Mouse (Mus musculus) forebrain, embryonic 11.5 days (tissue): ENCODE results near the gene Tmem127. TPM values are rescaled to one million over a fixed set of nuclear protein-coding genes. Genes with fewer than 3 reads are reported as not detected.

Source experiments
- ATAC-seq: fragments of 200-750 bp; cut with Nextera tagmentation; replicated peaks from 2 replicates; pipeline ENCODE4 v1.8.0; 2017; ENCODE audit warnings: moderate TSS enrichment; ENCODE audit not compliant: low FRiP score
- DNase-seq: peaks from one replicate; pipeline ENCODE4 v3.0.0-alpha.2; 2017; ENCODE audit warnings: low spot score
- H3K27ac ChIP-seq: fragments of 300-500 bp; sonication (generic); 2 replicates; pipeline ENCODE4 v1.5.1; 2014; ENCODE audit warnings: low read depth, low read length
- H3K27me3 ChIP-seq: fragments of 300-500 bp; sonication (generic); 2 replicates; pipeline ENCODE4 v1.6.1; 2014; ENCODE audit warnings: mild to moderate bottlenecking, low read length, mixed read lengths; ENCODE audit not compliant: control insufficient read depth, insufficient read depth
- H3K36me3 ChIP-seq: fragments of 300-500 bp; sonication (generic); 2 replicates; pipeline ENCODE4 v1.6.1; 2014; ENCODE audit warnings: mild to moderate bottlenecking, low read length, moderate library complexity, mixed read lengths; ENCODE audit not compliant: control insufficient read depth, insufficient read depth
- H3K4me1 ChIP-seq: fragments of 300-500 bp; sonication (generic); replicated peaks from 2 replicates; pipeline ENCODE4 v1.6.1; 2014; ENCODE audit warnings: low read length, mixed read lengths; ENCODE audit not compliant: control insufficient read depth, insufficient read depth
- H3K4me2 ChIP-seq: fragments of 300-500 bp; sonication (generic); 2 replicates; pipeline ENCODE4 v1.6.1; 2014; ENCODE audit warnings: low read depth, mild to moderate bottlenecking, low read length, moderate library complexity, mixed read lengths; ENCODE audit not compliant: severe bottlenecking
- H3K4me3 ChIP-seq: fragments of 300-500 bp; sonication (generic); 2 replicates; pipeline ENCODE4 v1.5.1; 2014; ENCODE audit warnings: low read depth, low read length
- H3K9ac ChIP-seq: fragments of 300-500 bp; sonication (generic); 2 replicates; pipeline ENCODE4 v1.6.1; 2014; ENCODE audit warnings: low read length
- H3K9me3 ChIP-seq: fragments of 300-500 bp; sonication (generic); 2 replicates; pipeline ENCODE4 v1.6.1; 2016; ENCODE audit warnings: low read length, mixed read lengths; ENCODE audit not compliant: control insufficient read depth
- WGBS: fragments of 180-500 bp; shearing (Covaris S2); extraction: QIAGEN DNeasy Blood & Tissue Kit; methylation state at CpG from one replicate; pipeline ENCODE4 v1.1.7; 2014; 5-methylcytosine and 5-hydroxymethylcytosine counted together
- polyA plus RNA-seq: library from polyadenylated mRNA; unstranded; fragments of >200 nt; fragmentation: Nextera tagmentation; extraction: Ambion mirVana; gene quantifications from 2 replicates; pipeline ENCODE4 v1.2.1, GENCODE M21; 2014

Gene Tmem127
- polyA plus RNA-seq, 1 experiment from 2014 or later, result 23.0 TPM

DNA sequence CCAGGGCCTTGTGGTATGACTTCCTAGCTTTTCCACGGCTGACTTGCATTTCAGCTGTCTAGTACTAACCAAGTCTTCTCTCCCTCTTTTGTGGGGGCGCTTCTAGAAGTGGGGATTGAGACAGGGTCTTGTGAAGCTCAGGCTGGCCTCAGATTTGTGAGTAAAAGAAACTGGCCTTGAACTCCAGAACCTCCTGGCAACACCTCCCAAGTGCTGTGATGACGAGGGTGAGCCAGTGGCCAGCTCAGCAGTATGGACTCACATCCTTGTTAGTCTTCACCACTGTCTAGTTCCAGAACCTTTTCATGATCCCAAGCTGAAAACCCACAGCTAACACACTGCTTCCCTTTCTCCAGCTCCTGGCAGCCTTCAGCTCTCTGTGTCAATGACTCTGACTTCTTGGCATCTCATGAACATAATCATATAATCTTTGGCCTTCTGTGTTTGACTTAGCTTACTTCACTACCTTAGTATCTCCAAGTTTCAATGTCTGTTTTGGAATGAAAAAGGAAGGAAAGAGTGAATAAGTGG, 7.0 kb downstream of the Tmem127 start:
- no peak overlapping the region for H3K4me2 ChIP-seq
- H3K4me1 ChIP-seq, result no peaks in the 10 kb centered on the region
- H3K27me3 ChIP-seq, result no peaks in the 10 kb centered on the region
- H3K9me3 ChIP-seq, result no peaks in the 10 kb centered on the region
- no peak overlapping the region for H3K27ac ChIP-seq
- H3K4me3 ChIP-seq, result no peak overlapping the region
- peaks cover 4% of the 10 kb centered on the region; the same call in 1 of the 2 replicates for H3K36me3 ChIP-seq
- WGBS, result 87% methylated on average over 3 of the region's 3 CpGs
- ATAC-seq (no peak), DNase-seq (no peak)
- H3K9ac ChIP-seq, result no peak overlapping the region

DNA sequence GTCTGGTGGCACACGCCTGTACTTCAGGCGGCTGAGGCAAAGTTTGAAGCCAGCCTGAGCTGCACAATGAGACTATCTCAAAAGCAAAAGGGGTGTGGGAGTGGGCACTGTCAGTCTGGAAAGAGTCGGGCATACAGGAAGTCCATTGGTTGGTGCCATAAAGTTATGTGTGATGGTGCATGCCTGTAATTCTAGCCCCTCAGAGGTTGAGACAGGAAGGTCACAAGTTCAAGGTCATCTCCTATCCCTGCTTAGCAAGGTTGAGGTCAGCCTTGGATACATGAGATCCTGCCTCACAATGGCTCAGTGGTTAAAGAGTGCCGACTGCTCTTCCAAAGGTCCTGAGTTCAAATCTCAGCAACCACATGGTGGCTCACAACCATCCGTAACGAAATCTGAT, 7.6 kb downstream of the Tmem127 start:
- ATAC-seq, result no peak
- Histone ChIP-seq H3K36me3 (peaks cover 4% of the 10 kb centered on the region; the same call in 1 of the 2 replicates), H3K4me1 (no peaks in the 10 kb centered on the region), H3K4me3 (no peak overlapping the region), H3K9me3 (no peaks in the 10 kb centered on the region), H3K4me2 (no peak overlapping the region), H3K27me3 (no peaks in the 10 kb centered on the region), H3K27ac (no peak overlapping the region), H3K9ac (no peak overlapping the region)
- DNase-seq, result no peak
- 94% methylated on average over 6 of the region's 6 CpGs for WGBS

DNA sequence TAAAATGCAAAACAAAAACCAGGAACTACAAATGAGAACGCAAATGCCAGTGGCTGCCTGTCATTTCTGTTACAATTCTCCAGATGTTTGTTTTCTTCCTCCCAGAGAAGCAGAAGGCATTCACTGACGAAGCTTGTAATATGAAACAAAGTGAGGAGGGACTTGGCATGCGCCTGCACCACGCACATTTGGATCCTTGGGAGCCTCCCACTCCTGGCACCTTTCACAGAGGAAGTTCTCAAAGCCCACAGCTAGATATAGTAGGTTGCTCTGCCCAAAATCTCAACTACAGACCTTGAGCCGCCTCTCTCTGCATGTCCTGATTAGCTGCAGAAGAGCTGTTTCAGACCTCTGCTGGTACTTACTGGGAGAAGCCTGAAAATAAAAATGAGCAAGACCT, 11.6 kb downstream of the Tmem127 start:
- H3K4me1 ChIP-seq, result no peaks in the 10 kb centered on the region
- 90% methylated on average over 5 of the region's 5 CpGs for WGBS

DNA sequence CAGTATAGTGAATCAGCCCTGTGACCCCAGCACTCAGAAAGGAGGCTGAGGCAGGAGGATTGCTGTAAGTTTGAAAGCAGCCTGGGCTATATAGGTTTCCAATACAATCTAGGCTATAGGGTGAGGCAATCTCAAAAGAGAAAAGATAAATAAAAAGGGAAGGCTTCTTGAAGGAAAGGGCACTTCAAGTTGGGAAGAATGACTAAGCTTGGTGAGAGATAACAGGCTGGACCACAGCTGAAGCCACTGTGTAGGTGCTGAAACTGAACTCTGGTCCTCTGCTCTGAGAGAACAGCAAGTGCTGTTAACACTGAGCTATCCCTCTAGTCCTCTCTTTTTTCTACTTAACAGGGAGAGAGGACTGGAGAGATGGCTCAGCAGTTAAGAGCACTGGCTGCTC, 14.8 kb downstream of the Tmem127 start:
- H3K4me3 ChIP-seq, result no peak overlapping the region
- no peak overlapping the region for H3K9ac ChIP-seq
- H3K27me3 ChIP-seq, result no peaks in the 10 kb centered on the region
- peaks cover 4% of the 10 kb centered on the region; the same call in 1 of the 2 replicates for H3K36me3 ChIP-seq
- H3K4me2 ChIP-seq, result no peak overlapping the region
- no peak overlapping the region for H3K27ac ChIP-seq
- no peaks in the 10 kb centered on the region for H3K9me3 ChIP-seq
- no peak for DNase-seq
- H3K4me1 ChIP-seq, result no peaks in the 10 kb centered on the region
- ATAC-seq, result no peak

More for the DNA sequence above, 11.6 kb downstream of the Tmem127 start:
- ATAC-seq (no peak), DNase-seq (no peak)
- H3K4me3 ChIP-seq, result no peak overlapping the region
- H3K27me3 ChIP-seq, result no peaks in the 10 kb centered on the region
- no peaks in the 10 kb centered on the region for H3K9me3 ChIP-seq
- H3K36me3 ChIP-seq, result peaks cover 4% of the 10 kb centered on the region; the same call in 1 of the 2 replicates
- H3K4me2 ChIP-seq, result no peak overlapping the region
- no peak overlapping the region for H3K9ac ChIP-seq
- no peak overlapping the region for H3K27ac ChIP-seq

DNA sequence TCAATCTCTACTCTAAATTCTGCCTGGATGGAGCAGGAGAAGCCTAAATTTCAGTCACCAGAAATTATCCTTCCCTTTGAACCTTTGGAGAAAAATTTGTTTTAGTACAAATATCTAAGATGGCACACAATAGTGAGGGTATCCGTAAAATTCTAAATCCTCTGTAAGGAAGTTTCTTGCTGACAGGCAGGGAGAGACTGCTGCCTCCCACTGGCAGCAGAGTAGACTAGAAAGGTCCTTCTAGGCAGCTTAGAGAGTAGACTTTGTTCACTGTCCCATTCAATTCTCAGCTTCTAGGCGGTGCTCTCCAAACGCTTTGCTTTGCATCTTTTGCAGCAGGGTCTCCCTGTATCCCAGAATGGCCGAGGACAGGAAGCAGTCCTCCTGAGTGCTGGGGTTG, 20.1 kb downstream of the Tmem127 start:
- H3K27ac ChIP-seq, result no peak overlapping the region
- no peak for ATAC-seq
- 43% methylated on average over 4 of the region's 4 CpGs for WGBS

DNA sequence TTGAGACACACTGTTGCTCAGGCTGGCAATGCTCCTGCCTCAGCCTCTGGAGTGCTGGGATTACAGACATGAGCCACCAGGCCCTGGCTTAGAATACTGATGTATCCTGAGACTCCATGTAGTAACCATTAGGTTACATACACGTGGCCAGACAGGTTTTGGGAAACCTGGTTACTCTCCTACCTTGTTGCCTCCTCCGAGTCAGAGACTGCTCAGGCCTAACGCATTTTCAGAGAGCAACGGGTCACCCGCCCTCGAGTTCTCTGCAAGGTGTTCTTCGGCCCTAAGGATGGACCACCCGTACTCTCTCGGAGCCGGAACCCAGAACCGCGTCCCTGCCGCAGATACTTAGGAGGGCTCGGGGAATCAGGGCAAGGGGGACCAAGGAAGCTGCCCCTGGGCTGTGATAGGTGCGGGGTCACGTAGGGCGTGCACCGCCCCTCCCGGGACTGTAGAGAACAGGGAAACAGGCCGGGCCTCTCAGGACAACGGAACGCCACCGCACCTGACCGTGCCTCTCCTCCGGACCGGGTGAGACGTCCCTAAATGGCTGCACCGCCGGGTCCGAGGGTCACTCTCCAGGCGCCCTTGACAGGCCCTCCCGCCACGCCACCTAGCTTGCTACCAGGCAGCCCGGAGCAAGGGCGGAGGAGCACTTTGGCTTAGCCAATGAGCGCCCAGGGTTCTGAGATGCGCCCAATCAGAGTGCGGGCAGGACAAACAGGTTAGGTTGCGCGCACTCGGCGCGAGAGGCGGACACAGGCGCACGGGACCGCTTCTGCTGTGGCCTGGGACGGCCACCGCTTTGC, 22.0 kb downstream of the Tmem127 start, which contains the start of gene Stard7:
Gene Stard7 (plus strand): TSS at position 728 of the 809 bp plus-strand sequence.
- Histone ChIP-seq H3K4me3 (peak within 1 kb of the TSS; percentile 95), H3K4me2 (peak within 1 kb of the TSS; percentile 88), H3K27ac (peak within 1 kb of the TSS; percentile 91), H3K27me3 (no peaks in the 10 kb centered on the region), H3K4me1 (no peaks in the 10 kb centered on the region), H3K36me3 (no peaks in the 10 kb centered on the region), H3K9ac (peak within 1 kb of the TSS; percentile 95), H3K9me3 (no peaks in the 10 kb centered on the region)
- DNase-seq (peak; percentile 95), ATAC-seq (peak; percentile 98)
- WGBS, result under 1% methylated on average over 49 of the region's 49 CpGs

More for the DNA sequence above, 20.1 kb downstream of the Tmem127 start:
- Histone ChIP-seq H3K4me2 (no peak overlapping the region), H3K4me1 (no peaks in the 10 kb centered on the region), H3K36me3 (no peaks in the 10 kb centered on the region), H3K27me3 (no peaks in the 10 kb centered on the region), H3K9me3 (no peaks in the 10 kb centered on the region), H3K9ac (no peak overlapping the region), H3K4me3 (no peak overlapping the region)
- no peak for DNase-seq

DNA sequence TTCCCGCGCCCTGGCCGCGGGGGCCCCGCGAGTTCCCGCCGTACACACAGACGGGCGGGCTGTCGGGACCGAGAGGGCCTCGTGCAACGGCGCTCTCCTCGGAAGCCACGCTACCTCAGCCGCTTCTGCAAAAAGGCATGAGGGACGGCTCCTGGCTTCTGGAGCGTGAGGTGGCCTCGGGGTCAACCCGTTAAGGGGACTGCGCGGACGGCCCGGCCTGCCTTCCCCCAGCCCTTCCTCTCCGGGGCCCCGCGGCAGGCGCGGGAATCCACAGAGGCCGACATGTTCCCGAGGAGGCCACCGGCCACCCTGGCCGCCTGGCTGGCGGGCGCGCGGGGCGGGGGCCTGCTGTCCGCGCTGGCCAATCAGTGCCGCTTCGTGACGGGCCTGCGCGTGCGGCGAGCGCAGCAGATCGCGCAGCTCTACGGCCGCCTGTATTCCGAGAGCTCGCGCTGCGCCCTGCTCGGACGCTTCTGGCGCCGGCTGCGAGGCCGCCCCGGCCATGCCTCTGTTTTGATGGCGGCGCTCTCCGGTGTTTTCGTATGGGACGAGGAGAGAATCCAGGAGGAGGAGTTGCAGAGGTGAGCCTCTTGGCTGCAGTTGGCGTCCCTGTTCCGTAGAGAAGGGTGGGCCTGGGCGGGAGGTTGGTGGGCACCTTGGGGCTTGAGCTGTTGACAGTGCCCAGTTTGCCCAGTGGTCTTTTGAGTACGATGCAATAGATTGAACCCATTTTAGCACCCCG, 22.8 kb downstream of the Tmem127 start:
- Histone ChIP-seq H3K9ac (peak overlapping the region; percentile 95), H3K36me3 (no peaks in the 10 kb centered on the region), H3K27me3 (no peaks in the 10 kb centered on the region), H3K9me3 (no peaks in the 10 kb centered on the region), H3K4me1 (no peaks in the 10 kb centered on the region), H3K4me3 (peak overlapping the region; percentile 95), H3K4me2 (peak overlapping the region; percentile 88), H3K27ac (peak overlapping the region; percentile 91)
- ATAC-seq (peak; percentile 95), DNase-seq (peak; percentile 90)
- WGBS, result under 1% methylated on average over 72 of the region's 75 CpGs

DNA sequence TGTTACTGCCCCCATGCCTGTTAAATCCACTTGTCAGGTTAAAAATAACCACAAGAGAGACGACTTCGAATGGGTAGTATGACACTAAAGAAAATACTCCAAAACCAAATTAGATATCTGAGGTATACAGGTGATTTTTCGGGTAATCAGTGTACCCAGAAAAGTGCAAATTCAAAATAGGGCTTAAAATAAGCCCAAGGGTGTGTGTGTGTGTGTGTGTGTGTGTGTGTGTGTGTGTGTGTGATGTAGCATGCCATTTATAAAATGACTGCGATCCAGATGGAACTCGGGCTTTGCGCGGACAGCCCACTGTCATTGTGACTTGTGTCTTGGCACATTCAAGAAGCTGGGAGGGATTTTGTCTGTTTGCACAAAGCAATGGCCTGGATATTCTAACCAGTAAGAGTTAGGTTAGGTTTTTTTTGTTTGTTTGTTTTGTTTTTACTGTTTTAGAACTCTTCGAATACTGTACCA, 23.4 kb downstream of the Tmem127 start:
- ATAC-seq (no peak), DNase-seq (no peak)
- H3K4me3 ChIP-seq, result peak overlapping the region; percentile 95
- H3K4me2 ChIP-seq, result peak overlapping the region; percentile 88
- no peaks in the 10 kb centered on the region for H3K27me3 ChIP-seq
- H3K27ac ChIP-seq, result peak overlapping the region; percentile 91
- no peaks in the 10 kb centered on the region for H3K4me1 ChIP-seq
- H3K36me3 ChIP-seq, result no peaks in the 10 kb centered on the region
- H3K9ac ChIP-seq, result peak overlapping the region; percentile 95
- WGBS, result 19% methylated on average over 8 of the region's 8 CpGs
- H3K9me3 ChIP-seq, result no peaks in the 10 kb centered on the region
